Mouse (Mus musculus): ENCODE results near the gene Nrcam.

The Nrcam gene

GRCm38 (mm10) chr12:44524621-44525565 is 196.2 kb downstream of the Nrcam start:
- no peak for DNase-seq

DNA sequence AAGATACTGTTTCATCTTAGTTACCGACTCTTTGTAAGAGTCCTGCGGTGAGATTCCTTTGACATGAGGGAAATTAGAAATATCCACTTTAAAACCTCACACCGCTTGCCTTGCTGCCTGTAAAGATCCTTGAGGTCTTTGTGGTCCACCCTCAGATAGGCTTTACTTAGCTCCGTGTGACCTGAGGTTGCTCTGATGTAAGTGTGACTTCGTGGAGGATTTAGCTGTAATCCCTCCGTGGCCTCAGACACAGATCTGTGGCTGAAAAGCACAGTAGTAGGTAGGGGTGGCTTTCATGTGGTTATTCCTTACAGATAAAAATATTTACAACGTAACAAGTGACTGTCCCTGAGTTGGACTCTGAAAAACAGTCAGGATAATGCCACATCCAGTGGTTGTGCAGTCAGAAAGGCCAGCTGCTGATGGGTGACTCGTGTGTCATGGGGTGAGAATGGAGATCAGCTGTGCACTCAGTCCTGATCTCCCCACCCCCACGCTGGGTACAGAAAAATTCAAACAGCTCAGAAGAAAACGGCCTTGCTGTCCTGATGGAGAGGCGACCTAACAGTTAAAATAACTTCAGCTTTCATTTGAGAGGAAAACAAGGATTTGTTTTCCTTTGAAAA is 199.8 kb downstream of the Nrcam start:
- DNase-seq: no peak

DNA sequence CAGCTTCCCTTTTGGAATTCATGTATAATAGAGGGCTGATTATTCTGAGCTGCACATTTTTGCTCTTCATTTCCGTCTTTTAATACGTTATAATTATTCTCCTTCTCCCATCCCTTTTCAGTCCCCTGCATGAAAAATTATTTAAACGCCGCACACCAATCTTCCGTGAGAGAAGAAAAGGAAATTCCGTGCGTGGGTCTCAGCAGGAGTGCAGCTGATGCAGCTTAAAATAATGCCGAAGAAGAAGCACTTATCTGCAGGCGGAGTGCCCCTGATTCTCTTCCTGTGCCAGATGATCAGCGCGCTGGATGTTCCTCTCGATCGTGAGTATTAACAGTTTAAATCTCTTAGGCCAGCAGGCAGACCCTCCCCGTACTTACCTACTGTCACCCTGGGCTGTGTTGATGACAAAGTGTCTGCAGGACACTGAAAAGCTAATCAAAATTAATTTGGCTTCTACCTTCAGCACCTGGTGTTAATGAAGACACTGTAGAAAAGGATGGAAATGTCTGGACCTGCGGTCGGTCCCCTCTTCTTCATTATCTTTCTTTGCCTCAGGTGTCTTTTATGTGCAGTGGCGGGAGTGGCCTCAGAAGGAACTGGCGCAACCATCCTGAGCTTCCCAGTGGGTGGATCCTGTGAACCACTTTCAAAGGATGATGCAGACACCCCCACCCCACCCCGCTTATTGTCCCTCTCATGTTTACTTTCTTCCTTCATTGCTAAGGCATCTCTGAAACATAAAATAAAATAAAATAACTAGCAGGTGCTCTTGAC is 203.8 kb downstream of the Nrcam start:
- DNase-seq: no peak

- no peak for DNase-seq
Measured at GRCm38 (mm10) chr12:44534100-44534633, 205.5 kb downstream of the Nrcam start.

DNA sequence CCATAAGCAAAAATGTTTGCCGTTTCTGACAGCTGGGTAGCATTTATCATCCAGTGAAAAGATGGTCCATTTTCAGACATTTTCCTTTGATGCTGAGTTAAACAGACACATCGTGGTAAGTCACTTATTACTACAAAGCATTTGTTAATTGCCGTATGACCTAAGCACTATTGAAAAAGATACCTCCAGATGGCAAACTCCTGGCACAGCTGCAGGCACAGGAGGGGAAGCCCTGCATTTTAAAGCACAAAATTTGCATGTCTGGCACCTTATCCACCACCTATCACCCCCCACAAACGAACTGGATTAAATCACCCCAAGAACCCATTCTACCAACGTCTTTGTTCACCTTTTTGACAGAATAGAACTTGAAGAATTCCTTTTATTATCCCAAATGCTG is 206.9 kb downstream of the Nrcam start:
- DNase-seq: no peak

DNA sequence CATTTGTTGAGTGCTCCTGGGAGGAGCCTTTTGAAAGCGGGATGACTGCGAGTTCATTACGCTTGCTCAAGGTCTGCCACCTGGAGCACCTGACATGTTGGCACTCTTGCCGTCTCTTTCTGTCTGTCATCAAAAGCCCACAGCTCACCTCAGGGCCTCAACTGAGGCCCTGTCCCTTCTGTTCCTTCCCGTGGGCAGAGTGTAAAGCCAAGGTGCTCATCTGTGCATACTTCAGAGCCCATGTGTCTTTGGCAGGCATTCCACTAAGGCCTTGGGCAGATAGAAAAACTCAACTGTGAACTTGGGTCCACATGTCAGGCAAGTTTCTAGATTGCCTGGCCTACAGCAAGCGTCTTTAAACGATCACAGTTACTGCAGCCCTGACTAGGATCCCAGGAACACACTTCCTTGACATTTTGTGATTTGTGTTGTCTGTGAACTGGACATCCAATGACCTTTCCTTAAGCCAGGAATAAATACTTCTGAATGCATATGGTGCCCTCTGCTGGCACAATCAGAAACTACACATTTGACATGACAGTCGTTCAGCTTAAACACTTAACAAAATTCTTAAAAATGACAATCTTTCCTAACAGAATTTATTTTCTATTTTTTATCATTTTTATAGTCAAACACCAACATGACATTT is 219.2 kb downstream of the Nrcam start:
- peak; percentile 80 for DNase-seq

GRCm38 (mm10) chr12:44548465-44548864 is 219.8 kb downstream of the Nrcam start:
- no peak for DNase-seq

- no peak for DNase-seq
Measured at GRCm38 (mm10) chr12:44551614-44552013, 222.9 kb downstream of the Nrcam start.

DNA sequence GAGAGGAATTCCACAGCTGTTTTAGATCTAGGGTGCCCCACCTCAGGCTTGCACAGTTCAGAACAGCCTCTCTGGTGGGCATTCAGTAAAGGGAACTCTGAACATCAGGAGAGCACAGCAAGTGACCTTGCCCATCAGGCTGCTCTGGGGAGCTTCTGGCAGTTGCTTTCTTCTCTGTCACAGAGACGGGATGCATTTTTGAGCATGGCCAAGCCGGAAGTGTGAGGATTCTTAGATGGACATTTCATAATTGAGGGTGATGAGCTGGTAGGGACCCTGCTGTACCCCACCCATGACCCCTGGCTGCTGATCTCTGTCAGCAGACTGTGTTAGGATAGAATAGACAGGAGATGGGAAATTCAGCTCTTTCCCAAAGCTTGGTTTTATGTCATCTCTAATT is 225.4 kb downstream of the Nrcam start:
- no peak for DNase-seq

DNA sequence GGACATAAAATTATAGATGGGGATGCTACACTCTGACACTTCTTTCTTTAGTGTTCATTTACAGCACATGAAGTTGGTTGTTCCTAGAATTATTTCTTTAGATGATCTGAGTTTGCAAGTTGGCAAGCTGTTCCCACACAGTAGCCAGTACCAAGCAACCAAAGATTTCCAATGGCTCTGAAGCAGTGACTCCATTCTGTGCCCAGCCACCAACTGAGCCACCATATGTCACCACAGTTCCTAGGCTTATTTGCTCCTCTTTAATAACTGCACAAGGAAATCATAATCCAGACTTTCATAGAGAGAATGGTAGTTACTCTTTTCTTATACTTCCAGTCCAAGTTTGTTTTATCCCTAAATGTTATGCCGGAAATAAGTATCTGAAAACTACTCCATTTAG is 226.1 kb downstream of the Nrcam start:
- no peak for DNase-seq

DNA sequence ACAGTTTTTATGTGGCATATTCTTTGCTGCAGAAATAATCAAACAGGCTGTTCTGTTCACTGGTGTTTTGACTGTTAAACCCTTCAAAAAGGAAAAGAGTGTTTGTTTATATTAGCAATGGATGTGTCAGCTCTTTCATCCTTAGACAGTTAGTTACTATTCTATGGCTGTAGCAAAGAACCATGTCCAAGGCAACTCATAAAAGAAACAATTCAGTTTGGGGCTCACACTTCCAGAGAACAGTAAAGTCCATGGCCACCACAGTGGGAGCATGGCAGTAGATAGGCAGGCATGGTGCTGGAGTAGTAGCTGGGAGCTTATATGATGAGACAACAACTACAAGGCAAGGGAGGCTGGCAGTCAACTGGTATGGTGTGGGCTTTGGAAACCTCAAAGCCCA is 231.3 kb downstream of the Nrcam start:
- DNase-seq: no peak

GRCm38 (mm10) chr12:44570070-44570469 is 241.4 kb downstream of the Nrcam start:
- no peak for DNase-seq

DNA sequence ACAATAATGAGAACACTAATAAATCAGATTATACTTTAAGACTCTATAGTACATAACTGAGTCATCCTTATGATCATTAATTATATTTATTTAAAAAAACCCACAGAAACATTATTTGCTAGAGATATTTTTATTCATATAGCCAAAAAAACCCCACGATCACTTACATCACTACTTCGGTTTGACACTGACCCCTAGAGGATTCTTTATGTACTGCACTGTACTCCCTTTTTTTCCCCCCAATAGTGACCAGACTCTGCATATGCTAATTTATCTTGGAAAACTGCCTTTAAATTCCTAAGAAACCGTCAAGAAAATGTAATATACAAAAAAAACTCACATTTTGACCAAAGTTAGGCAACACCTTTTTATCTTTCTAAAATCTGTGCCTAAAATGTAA is 244.0 kb downstream of the Nrcam start:
- no peak for DNase-seq

DNA sequence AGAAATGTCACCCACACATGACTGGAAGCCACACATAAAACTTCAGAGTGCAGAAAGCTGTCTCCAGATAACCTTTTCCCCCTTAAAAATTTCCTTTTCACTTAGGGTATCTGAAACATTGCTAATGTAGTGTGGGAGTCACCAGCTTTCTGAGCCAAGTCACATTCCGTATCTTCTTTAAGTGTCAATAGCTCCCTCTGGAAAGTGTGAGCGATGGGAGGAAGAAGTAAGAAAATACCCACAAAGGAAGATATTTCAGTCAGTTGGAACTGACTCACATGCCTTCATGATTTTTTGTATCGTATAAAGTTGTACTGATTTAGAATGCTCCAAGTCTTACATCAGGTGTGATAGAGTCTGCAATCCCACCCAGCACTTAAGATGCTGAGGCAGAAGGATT is 245.5 kb downstream of the Nrcam start:
- DNase-seq: no peak

DNA sequence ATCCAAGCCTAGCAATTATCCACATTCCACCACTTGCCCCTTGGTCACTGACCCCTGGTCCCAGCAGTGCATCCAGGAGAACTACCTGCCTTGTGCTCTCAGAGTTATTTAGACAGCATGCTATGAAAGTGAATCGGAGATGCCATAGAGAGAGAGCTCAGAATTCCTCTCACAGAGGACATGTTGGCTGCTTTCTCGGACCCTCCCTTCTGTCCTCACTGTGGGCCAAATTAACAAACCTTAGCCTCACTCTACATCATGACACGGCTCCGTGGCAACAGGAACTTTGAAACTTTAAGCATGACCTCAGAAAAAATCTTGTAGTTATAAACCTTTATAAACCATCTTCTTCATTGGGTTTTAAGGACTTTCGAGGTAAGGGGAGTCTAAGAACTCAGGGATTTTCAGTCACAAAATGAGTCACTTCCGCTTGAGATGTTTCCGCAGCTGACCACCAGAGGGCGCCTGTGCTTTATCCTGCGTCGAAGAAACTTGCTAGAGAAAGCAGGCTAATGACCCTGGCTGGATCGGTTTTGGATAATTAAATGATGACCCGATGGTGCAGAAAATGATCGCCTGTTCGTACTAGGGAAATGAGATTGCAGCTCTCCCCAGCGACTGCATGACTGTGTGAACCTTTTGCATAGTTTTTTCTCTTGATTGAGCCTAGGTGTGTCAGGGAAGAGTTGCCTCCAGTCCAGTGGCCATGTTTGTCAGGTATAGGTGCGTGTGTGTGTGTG is 272.9 kb downstream of the Nrcam start:
- peak; percentile 65 for DNase-seq

DNA sequence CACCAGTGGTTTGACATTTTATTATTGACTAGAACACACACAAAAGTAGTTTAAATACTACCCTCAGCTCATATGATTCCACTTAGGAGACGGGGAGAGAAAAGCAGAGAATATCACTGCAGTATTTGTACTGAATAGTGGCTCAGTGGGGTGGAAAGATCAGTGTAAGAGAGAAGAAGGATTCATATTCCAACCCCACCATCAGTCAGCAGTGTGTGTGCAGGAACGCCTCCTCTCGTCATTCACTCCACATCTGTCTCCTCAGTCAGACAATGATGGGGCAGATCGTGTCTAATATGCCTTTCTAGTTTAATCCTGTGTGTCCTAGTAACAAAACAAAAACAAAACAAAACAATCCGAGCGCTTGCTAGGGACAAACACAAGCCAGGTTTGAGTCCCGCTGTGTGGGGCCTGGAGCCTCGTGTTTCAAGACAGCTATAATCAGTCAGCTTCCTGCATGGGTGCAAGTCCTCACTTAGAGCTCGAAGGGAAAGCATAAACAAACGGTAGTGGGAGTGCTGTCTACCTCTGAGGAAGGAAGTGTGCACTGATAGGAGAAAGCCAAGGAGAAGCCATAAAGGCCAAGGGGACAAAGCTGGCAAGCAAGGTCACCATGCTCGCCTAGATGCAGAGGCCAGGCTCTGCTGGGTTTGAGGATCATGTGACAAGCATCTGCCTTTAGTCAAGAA is 273.7 kb downstream of the Nrcam start:
- DNase-seq: no peak

- no peak for DNase-seq
Measured at GRCm38 (mm10) chr12:44602958-44603331, 274.3 kb downstream of the Nrcam start.

- no peak for DNase-seq
Measured at GRCm38 (mm10) chr12:44617001-44617421, 288.3 kb downstream of the Nrcam start.

DNA sequence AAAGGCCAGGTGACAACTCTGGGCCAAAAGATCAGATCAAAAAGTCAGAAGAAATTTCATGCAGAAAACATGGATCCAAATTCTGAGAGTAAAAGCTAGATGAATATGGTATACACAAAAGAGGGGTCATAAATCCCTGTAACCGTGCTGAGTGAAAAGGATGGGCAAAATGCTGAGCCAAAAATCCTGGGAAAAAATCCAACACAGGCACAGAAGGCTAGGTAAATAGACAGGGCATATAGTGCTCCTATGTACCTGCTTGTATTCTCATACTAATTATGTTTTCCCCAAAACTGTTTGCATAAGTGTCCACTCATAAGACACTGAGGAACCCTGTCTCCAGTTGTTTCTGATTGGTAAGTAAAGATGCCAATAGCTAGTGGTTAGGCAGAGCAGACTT is 288.8 kb downstream of the Nrcam start:
- DNase-seq: no peak

- no peak for DNase-seq
Measured at GRCm38 (mm10) chr12:44639341-44639921, 310.7 kb downstream of the Nrcam start.

DNA sequence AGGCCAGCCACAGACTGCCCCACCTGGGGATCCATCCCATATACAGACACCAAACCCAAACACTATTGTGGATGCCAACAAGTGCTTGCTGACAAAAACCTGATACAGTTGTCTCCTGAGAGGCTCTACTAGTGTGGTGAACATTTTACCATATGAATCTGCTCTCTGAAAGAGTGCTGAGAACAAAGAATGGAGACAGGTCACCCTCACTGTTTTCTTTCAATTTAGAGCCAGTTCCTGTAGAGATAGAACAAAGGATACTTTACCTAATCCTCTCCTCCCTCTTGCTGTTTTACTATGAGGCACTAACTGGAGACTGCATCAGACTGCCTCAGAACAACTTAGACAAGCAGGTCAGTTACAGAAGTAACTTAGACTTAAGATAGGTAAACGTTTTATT is 311.9 kb downstream of the Nrcam start:
- DNase-seq: no peak

Data from kidney, adult 18-20 months (tissue).